Mouse (Mus musculus): ENCODE results near the gene Slc38a10. TPM values are rescaled to one million over a fixed set of nuclear protein-coding genes. Genes with fewer than 3 reads are reported as not detected.

The Slc38a10 gene
- polyA plus RNA-seq, 1 experiment from 2014 or later = 78.8 TPM

- Histone ChIP-seq H3K27ac (replicated peaks; ENCODE audit: low read depth, low read length) (peak overlapping the region; percentile 56), H3K9me3 (ENCODE audit: control insufficient read depth, low read length) (no peaks in the 10 kb centered on the region), H3K36me3 (ENCODE audit: control insufficient read depth, insufficient read depth, low read length) (no peaks in the 10 kb centered on the region), H3K4me1 (ENCODE audit: control insufficient read depth, insufficient read depth, low read length) (peaks cover 6% of the 10 kb centered on the region), H3K4me2 (ENCODE audit: low read depth, low read length) (peak overlapping the region; percentile 83), H3K9ac (ENCODE audit: low read depth, low read length) (peak overlapping the region; percentile 70), H3K27me3 (replicated peaks; ENCODE audit: control insufficient read depth, insufficient read depth, low read length) (no peaks in the 10 kb centered on the region), H3K4me3 (ENCODE audit: low read depth, low read length) (peak overlapping the region; percentile 64)
- ATAC-seq (ENCODE audit: low read depth) (peak; percentile 28), DNase-seq (ENCODE audit: low spot score) (peak; percentile 62)
- WGBS = under 1% methylated on average over 42 of the region's 44 CpGs
These were observed 570 bp downstream of the Slc38a10 start for GRCm38 (mm10) chr11:120150440-120151112.

- no peaks in the 10 kb centered on the region for H3K27me3 ChIP-seq (replicated peaks; ENCODE audit: control insufficient read depth, insufficient read depth, low read length)
- peak overlapping the region; percentile 70 for H3K9ac ChIP-seq (ENCODE audit: low read depth, low read length)
- H3K4me3 ChIP-seq (ENCODE audit: low read depth, low read length) = peak overlapping the region; percentile 64
- no peak for DNase-seq (ENCODE audit: low spot score)
- H3K36me3 ChIP-seq (ENCODE audit: control insufficient read depth, insufficient read depth, low read length) = no peaks in the 10 kb centered on the region
- H3K9me3 ChIP-seq (ENCODE audit: control insufficient read depth, low read length) = no peaks in the 10 kb centered on the region
- 42% methylated on average over 6 of the region's 6 CpGs for WGBS
- peak overlapping the region; percentile 83 for H3K4me2 ChIP-seq (ENCODE audit: low read depth, low read length)
- peaks cover 6% of the 10 kb centered on the region for H3K4me1 ChIP-seq (ENCODE audit: control insufficient read depth, insufficient read depth, low read length)
- H3K27ac ChIP-seq (replicated peaks; ENCODE audit: low read depth, low read length) = no peak overlapping the region
- ATAC-seq (ENCODE audit: low read depth) = no peak
These were observed 1.5 kb downstream of the Slc38a10 start for GRCm38 (mm10) chr11:120149510-120150200.

GRCm38 (mm10) chr11:120148201-120148855 is 2.8 kb downstream of the Slc38a10 start:
- Histone ChIP-seq H3K36me3 (ENCODE audit: control insufficient read depth, insufficient read depth, low read length) (no peaks in the 10 kb centered on the region), H3K27me3 (replicated peaks; ENCODE audit: control insufficient read depth, insufficient read depth, low read length) (no peaks in the 10 kb centered on the region), H3K9ac (ENCODE audit: low read depth, low read length) (no peak overlapping the region), H3K27ac (replicated peaks; ENCODE audit: low read depth, low read length) (no peak overlapping the region), H3K9me3 (ENCODE audit: control insufficient read depth, low read length) (no peaks in the 10 kb centered on the region), H3K4me2 (ENCODE audit: low read depth, low read length) (no peak overlapping the region), H3K4me1 (ENCODE audit: control insufficient read depth, insufficient read depth, low read length) (peaks cover 6% of the 10 kb centered on the region), H3K4me3 (ENCODE audit: low read depth, low read length) (no peak overlapping the region)
- ATAC-seq (ENCODE audit: low read depth) (no peak), DNase-seq (ENCODE audit: low spot score) (no peak)
- WGBS = 84% methylated on average over 8 of the region's 8 CpGs

GRCm38 (mm10) chr11:120143708-120144497 is 7.2 kb downstream of the Slc38a10 start:
- Histone ChIP-seq H3K4me3 (ENCODE audit: low read depth, low read length) (no peak overlapping the region), H3K9me3 (ENCODE audit: control insufficient read depth, low read length) (no peaks in the 10 kb centered on the region), H3K27me3 (replicated peaks; ENCODE audit: control insufficient read depth, insufficient read depth, low read length) (no peaks in the 10 kb centered on the region), H3K9ac (ENCODE audit: low read depth, low read length) (no peak overlapping the region), H3K4me2 (ENCODE audit: low read depth, low read length) (no peak overlapping the region), H3K36me3 (ENCODE audit: control insufficient read depth, insufficient read depth, low read length) (peaks cover 13% of the 10 kb centered on the region), H3K27ac (replicated peaks; ENCODE audit: low read depth, low read length) (no peak overlapping the region), H3K4me1 (ENCODE audit: control insufficient read depth, insufficient read depth, low read length) (no peaks in the 10 kb centered on the region; the same call in 1 of the 2 replicates)
- no peak for DNase-seq (ENCODE audit: low spot score)
- ATAC-seq (ENCODE audit: low read depth) = no peak
- 73% methylated on average over 13 of the region's 13 CpGs for WGBS

- Histone ChIP-seq H3K9ac (ENCODE audit: low read depth, low read length) (no peak overlapping the region), H3K27me3 (replicated peaks; ENCODE audit: control insufficient read depth, insufficient read depth, low read length) (no peaks in the 10 kb centered on the region), H3K36me3 (ENCODE audit: control insufficient read depth, insufficient read depth, low read length) (peaks cover 20% of the 10 kb centered on the region), H3K4me3 (ENCODE audit: low read depth, low read length) (no peak overlapping the region), H3K4me2 (ENCODE audit: low read depth, low read length) (no peak overlapping the region), H3K27ac (replicated peaks; ENCODE audit: low read depth, low read length) (no peak overlapping the region), H3K4me1 (ENCODE audit: control insufficient read depth, insufficient read depth, low read length) (no peaks in the 10 kb centered on the region; the same call in 1 of the 2 replicates), H3K9me3 (ENCODE audit: control insufficient read depth, low read length) (no peaks in the 10 kb centered on the region)
- ATAC-seq (ENCODE audit: low read depth) (peak; percentile 45; the same call in 1 of the 2 replicates), DNase-seq (ENCODE audit: low spot score) (peak; percentile 66)
- WGBS = 68% methylated on average over 3 of the region's 3 CpGs
These were observed 8.5 kb downstream of the Slc38a10 start for GRCm38 (mm10) chr11:120142601-120143051.

GRCm38 (mm10) chr11:120140255-120140654 is 10.9 kb downstream of the Slc38a10 start:
- no peak overlapping the region for H3K4me2 ChIP-seq (ENCODE audit: low read depth, low read length)

GRCm38 (mm10) chr11:120139309-120139731 is 11.8 kb downstream of the Slc38a10 start:
- H3K4me3 ChIP-seq (ENCODE audit: low read depth, low read length) = no peak overlapping the region
- H3K4me2 ChIP-seq (ENCODE audit: low read depth, low read length) = no peak overlapping the region
- no peaks in the 10 kb centered on the region for H3K9me3 ChIP-seq (ENCODE audit: control insufficient read depth, low read length)
- H3K27ac ChIP-seq (replicated peaks; ENCODE audit: low read depth, low read length) = no peak overlapping the region
- WGBS = 83% methylated on average over 10 of the region's 10 CpGs
- no peak for DNase-seq (ENCODE audit: low spot score)
- H3K27me3 ChIP-seq (replicated peaks; ENCODE audit: control insufficient read depth, insufficient read depth, low read length) = no peaks in the 10 kb centered on the region
- H3K4me1 ChIP-seq (ENCODE audit: control insufficient read depth, insufficient read depth, low read length) = no peaks in the 10 kb centered on the region
- peaks cover 29% of the 10 kb centered on the region for H3K36me3 ChIP-seq (ENCODE audit: control insufficient read depth, insufficient read depth, low read length)
- ATAC-seq (ENCODE audit: low read depth) = no peak
- no peak overlapping the region for H3K9ac ChIP-seq (ENCODE audit: low read depth, low read length)

More at GRCm38 (mm10) chr11:120140255-120140654, 10.9 kb downstream of the Slc38a10 start:
- H3K36me3 ChIP-seq (ENCODE audit: control insufficient read depth, insufficient read depth, low read length) = peaks cover 20% of the 10 kb centered on the region
- H3K9me3 ChIP-seq (ENCODE audit: control insufficient read depth, low read length) = no peaks in the 10 kb centered on the region
- no peak overlapping the region for H3K9ac ChIP-seq (ENCODE audit: low read depth, low read length)
- DNase-seq (ENCODE audit: low spot score) = no peak
- H3K4me1 ChIP-seq (ENCODE audit: control insufficient read depth, insufficient read depth, low read length) = no peaks in the 10 kb centered on the region; the same call in 1 of the 2 replicates
- no peaks in the 10 kb centered on the region for H3K27me3 ChIP-seq (replicated peaks; ENCODE audit: control insufficient read depth, insufficient read depth, low read length)
- H3K27ac ChIP-seq (replicated peaks; ENCODE audit: low read depth, low read length) = no peak overlapping the region
- H3K4me3 ChIP-seq (ENCODE audit: low read depth, low read length) = no peak overlapping the region
- 61% methylated on average over 6 of the region's 6 CpGs for WGBS
- no peak for ATAC-seq (ENCODE audit: low read depth)

GRCm38 (mm10) chr11:120137625-120138004 is 13.5 kb downstream of the Slc38a10 start:
- no peak overlapping the region for H3K9ac ChIP-seq (ENCODE audit: low read depth, low read length)
- 37% methylated on average over 5 of the region's 5 CpGs for WGBS
- H3K27me3 ChIP-seq (replicated peaks; ENCODE audit: control insufficient read depth, insufficient read depth, low read length) = no peaks in the 10 kb centered on the region
- no peak overlapping the region for H3K4me2 ChIP-seq (ENCODE audit: low read depth, low read length)
- peaks cover 46% of the 10 kb centered on the region for H3K36me3 ChIP-seq (ENCODE audit: control insufficient read depth, insufficient read depth, low read length)
- H3K4me3 ChIP-seq (ENCODE audit: low read depth, low read length) = no peak overlapping the region
- H3K27ac ChIP-seq (replicated peaks; ENCODE audit: low read depth, low read length) = no peak overlapping the region
- DNase-seq (ENCODE audit: low spot score) (no peak), ATAC-seq (ENCODE audit: low read depth) (no peak)
- H3K9me3 ChIP-seq (ENCODE audit: control insufficient read depth, low read length) = no peaks in the 10 kb centered on the region
- H3K4me1 ChIP-seq (ENCODE audit: control insufficient read depth, insufficient read depth, low read length) = no peaks in the 10 kb centered on the region

All from embryonic facial prominence, embryonic 14.5 days (tissue).